Mouse (Mus musculus): ENCODE measurements around the gene Sgo1.

DNA sequence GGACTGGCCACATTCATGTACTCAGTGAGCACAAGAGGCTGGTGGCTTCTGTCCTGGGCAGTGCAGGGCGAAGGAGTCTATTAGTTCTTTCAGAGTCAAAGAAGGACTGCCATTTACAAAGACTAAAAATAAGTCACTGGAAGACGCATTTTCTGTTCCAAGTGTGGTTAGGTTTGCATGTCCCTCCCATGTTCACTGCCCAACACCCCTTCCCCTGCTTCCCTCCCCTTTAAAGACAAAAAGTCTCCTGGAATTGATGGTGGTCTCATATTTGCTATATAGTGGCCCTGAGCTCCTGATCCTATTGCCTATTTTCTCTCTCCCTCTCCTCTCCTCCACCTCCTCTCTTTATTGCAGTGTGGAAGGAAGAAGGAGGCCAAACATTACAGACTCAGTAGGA lies 33.2 kb downstream of the Sgo1 start:
- TF ChIP-seq CTCF (IDR thresholded peaks at IDR 0.05; ENCODE audit: borderline replicate concordance, control insufficient read depth, extremely low read depth, insufficient read depth, low read length, poor library complexity) (no peak), POLR2A (IDR thresholded peaks at IDR 0.05; ENCODE audit: control insufficient read depth, extremely low read depth, insufficient read depth, low read length, poor library complexity) (no peak)
